Mouse (Mus musculus) thymus, adult 18-20 months (tissue): ENCODE measurements around the gene Hspa1a.
"Not testable (repeated sequence)": the region's sequence is repeated elsewhere in the genome, so short reads cannot be mapped to it uniquely, and the experiment has no call there.

ENCODE experiments used
- DNase-seq, 2 experiments: peaks; one replicate each; pipeline ENCODE4 v3.0.0; 2022; ENCODE audit warnings: mixed read lengths in 2 of 2

Gene Hspa1a

DNA sequence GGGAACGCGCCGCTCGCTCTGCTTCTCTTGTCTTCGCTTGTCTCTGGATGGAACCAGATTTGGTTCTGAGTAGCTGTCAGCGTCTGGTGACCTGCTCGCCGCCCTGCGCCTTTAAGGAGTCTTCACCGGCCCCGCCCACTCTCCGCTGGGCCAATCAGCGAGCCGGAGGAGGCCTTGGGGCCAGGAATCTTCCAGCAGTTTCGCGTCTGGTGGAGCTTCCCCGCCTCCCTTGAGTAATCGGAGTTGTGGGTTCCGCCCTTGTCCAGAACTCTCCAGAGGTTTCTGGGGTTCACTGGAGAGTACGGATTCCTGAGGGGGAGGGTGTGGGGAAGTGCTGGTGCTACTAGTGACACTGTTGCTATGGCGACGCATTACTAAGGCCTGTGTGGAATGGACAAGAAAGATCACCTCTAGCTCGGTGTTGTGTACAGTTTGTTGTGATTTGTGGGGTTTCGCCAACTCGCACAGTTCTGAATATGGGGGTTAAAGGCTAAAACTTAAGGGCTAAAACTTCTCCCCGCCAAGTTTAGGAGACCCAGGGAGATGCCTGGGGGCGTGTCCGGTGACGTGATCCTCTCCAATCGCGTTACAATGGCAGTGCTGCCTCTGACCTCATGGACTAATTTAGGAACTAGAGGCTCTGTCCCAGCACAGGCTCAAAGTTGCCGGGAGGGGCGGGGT, at the start of gene Hspa1a, which contains the start of gene Hspa1l:
Gene Hspa1a, minus strand, starts transcription at position 88 of the 681 bp plus-strand sequence.
Gene Hspa1l, plus strand, starts transcription at position 635 of the 681 bp plus-strand sequence.
- peak; percentile 50 to 65 for DNase-seq

DNA sequence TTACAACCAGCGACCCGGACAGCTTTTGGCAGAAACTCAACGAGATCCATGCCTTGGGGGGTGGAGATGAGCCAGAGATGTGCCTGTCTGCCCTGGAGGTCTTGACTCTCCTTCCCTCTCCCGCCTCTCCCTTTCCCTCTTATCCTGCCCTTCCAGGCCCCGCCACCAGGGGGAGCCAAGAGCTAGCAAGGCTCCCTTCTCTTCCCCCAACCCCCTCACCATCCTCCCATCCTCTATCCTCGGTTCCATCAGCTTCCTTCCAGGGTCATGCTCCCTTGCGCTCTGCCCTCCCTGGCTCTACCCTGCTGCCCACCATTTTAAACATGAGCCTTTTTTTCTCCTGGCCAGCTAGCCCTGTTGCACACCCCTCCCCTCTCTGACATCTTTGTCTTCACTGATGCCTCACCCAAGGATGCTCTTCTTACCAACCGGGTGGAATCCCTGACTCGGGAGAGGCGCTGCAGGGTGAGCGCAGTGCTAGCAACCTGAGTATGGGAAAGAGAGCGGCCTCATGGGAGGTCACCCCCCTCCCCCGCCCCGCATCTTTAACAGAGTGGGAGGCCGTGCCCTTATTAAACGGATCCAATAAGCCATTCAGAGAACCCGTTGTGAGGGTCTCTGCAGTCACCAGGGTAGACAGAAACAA, 49.3 kb upstream of the Hspa1a start:
- peak; percentile 71 to 77 for DNase-seq

DNA sequence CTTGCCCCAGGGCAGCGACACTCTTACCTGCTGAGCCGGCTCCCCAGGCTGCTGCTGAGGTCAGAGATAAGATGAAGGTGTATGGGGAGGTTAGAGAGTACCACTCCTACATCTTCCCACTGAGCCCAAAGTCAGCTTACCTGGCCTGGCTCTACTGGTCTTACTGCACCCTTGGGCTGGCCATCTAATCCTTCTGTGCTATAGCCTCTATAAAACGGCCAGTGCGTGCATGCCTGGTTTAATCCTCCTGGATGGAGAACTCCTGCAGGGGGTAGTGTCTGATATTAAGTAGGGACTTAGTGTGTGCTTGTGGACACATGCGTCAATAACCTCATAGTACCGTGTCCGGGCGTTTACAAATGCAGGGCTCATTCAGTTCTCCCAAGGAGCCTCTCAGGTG, 48.6 kb upstream of the Hspa1a start:
- DNase-seq: no peak

DNA sequence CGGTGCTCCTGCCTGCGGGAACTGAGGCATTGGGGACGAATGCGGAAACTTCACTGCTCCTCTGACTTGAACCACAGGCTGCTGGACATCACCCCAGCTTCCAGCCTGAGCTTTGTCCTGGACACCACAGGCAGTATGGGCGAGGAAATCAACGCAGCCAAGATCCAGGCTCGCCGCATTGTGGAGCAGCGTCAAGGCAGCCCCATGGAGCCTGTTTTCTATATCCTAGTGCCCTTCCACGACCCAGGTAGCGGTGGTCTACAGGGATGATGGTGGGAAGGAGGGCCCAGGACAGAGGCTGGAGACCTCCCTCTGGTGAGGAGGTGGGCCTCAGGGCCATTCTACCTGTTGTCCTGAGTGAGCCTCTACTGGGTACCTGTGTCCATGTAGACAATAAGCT, 47.9 kb upstream of the Hspa1a start:
- no peak for DNase-seq

DNA sequence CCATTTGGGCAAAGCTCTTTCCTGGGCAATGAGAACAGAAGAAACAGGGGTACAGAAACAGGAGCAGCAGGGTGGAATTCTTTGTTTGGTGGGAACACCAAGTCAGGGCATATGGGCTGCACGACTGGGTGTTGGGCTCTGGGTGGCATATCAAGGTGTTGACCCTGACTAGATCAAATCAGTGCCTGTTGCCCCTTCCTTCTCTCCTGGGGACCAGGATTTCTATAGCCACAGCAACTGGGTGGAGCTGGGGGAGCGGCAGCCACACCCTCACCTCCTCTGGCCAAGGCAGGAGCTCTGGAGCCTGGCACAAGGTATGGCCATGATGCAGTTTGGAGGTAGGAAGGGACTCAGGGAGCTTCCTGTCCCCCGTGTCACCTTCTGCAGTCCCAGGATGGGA, 46.2 kb upstream of the Hspa1a start:
- no peak for DNase-seq

DNA sequence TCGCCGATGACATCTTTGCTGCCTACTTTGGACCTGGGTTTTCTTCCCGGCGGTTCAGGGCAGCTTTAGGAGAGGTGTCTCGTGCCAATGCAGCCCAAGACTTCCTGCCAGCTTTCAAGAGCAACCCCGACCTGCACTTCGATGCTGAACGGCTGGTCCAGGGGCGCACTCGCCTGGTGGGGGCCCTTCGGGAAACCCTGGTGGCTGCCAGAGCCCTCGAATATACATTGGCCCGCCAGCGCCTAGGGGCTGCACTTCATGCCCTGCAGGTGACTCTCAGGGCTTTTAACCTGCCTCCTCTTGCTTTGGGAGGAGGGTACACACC, 45.7 kb upstream of the Hspa1a start:
- DNase-seq: no peak

DNA sequence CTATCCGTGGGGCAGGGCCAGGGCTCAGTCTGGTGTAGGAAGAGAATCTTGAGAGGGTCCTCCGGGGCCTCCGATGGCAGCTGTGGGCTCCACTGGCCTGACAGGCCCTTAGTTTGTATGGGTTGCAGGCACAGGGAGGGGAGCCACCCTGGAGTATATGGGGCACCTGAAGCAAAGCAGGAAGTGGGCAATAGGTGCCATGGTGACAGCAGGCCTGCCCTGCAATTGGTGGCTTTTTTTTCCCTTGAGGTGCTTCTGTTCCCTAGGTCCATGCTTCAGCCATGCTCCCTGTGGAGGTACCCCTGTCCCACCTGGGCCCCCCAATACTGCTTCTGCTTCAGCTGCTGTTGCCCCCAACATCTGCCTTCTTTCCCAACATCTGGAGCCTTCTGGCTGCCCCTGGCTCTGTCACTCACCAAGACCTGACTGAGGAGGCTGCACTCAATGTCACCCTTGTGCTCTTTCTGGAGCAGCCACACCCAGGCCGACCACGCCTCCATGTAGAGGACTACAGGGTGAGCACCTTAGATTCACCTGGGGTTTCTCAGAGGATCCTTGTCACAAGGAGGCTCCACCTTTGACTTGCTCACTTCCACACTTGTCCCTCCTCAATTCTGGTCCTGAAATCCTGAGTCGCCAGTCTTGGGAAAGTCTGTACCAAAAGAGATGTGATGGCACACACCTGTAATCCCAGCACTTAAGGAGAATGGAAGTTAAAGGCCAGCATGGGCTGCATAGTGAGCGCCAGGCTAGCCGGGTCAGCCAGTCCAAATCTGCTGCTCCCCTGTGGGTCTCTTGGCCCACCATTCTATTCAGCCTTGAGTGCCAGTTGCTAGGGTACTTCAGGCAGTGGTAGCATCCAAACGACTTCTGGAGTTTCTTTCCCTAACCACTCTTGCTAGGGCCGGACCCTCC, 45.1 kb upstream of the Hspa1a start:
- no peak for DNase-seq

DNA sequence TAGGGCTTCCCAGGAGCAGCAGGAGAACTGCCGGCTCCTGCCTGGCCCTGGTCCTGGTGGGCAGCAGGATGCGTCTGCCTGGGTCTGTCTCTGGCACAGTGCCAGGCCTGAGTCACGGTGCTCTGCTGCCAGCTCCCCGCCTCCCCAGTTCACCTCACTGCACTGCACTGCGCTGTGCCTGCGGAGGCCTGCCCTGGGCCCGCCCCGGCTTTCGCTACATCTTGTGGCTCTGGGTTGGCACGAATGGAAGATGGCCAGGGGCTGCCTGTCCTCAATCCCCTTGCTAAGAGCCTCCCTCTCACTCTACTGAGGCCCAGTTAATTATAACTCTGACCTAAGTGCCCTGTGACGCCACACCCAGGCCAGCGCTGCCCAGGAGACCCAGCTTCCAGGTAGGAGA, 44.4 kb upstream of the Hspa1a start, which contains the start of gene Vwa7:
Gene Vwa7, plus strand, starts transcription at position 204 of the 400 bp plus-strand sequence.
- DNase-seq: no peak

DNA sequence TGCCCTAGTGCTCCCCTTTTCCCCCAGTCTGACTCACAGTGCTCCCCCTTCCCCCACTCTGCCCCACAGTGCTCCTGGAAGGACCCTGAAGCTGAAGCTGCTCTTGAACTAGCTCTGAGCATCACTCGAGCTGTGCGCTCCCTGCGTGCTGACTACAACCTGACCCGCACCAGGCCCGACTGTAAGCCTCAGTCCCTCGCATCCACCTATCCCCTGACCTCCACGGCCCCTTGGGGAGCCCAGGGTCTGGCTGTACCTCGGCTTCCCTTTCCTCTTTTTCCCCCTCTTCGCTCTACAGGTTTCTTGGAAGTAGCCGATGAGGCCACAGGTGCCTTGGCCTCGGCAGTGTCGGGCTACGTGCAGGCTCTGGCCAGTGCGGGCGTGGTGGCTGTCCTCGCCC, 43.3 kb upstream of the Hspa1a start:
- DNase-seq: no peak

DNA sequence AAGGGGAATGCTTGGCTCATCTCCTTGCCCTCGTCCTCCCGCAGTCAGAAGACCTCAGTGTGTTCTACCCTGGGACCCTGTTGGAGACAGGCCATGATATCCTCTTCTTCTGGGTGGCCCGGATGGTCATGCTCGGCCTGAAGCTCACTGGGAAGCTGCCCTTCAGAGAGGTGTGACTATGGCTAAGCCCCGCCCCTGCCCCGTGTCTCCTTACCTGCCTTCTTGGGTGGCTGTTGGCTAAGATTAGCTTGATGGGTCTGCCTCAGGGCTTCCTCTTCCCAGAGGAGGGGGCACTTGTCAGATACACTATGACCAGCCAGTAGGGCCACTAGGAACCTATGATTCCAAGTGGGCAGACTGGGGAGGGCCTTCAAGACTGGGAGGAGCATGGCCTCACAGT, 41.3 kb upstream of the Hspa1a start:
- no peak for DNase-seq

DNA sequence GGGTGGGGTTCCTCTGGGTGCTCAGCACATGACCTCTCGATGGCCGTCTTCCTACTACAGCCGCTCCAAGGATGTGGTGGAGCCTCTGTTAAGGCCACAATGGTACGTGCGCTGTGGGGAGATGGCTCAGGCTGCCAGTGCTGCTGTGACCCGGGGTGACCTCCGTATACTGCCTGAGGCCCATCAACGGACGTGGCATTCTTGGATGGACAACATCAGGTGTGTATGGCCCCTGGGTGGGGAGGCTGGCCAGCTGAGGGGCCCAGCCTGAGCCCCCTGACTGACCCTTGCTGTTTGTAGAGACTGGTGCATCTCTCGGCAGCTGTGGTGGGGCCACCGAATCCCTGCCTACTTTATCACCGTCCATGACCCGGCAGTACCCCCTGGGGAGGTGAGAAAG, 40.5 kb upstream of the Hspa1a start:
- no peak for DNase-seq

DNA sequence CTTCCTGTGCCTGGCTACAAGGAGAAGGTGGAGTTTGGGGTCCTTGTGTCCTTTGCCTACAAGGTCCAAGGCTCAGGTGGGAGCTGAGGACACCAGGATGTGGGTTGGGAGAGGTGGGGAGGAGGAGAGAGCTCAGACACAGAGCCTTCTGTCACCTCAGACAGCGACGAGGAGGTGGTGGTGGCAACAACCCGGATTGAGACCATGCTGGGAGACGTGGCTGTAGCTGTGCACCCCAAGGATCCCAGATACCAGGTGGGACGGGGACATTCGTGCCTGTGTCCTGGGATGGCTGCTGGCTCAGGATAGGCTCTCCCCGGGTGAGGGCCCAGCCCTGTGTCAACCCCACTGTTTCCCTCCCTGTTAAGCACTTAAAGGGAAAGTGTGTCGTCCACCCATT, 39.5 kb upstream of the Hspa1a start:
- no peak for DNase-seq

DNA sequence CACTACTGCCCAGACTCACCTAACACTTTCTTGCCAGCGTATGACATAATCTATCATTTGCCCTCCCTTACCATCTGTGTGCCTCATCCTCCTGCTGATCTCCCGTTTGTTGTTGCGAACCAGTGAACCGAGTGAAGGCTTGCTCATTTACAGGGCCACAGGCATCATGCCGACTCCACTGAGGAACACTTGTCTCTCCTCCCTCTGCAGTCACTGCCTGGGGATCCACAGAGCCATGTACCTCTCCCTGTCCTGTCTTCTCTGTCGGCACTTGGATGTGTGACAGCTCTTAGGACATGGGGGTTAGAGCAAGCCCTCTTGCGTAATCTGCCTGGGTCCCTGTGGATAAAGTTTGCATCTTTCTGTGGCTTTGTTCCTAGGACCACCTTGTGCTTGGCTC, 37.6 kb upstream of the Hspa1a start:
- no peak for DNase-seq

DNA sequence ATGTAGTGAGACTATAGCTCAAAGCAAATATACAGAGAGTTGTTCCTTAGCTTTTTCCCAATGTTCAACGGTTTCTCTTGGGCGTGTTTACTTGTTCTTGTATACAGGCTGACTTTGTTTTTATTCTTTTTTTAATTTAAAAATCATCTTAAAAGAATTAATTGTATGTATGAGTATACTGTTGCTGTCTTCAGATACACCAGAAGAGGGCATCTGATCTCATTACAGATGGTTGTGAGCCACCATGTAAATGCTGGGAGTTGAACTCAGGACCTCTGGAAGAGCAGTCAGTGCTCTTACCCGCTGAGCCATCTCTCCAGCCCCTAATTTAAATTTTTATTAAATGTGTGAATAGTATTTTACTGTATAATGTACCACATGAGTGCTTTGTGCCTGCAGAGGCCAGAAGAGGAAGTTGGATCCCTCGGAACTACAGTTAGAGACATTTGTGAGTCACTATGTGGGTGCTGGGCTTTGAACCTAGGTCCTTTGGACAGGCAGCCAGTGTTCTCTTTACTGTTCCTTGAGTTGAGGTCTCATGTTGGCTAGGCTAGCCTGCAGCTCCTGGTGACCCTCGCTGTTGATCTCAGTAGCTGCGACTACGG, 35.5 kb upstream of the Hspa1a start:
- DNase-seq: no peak

DNA sequence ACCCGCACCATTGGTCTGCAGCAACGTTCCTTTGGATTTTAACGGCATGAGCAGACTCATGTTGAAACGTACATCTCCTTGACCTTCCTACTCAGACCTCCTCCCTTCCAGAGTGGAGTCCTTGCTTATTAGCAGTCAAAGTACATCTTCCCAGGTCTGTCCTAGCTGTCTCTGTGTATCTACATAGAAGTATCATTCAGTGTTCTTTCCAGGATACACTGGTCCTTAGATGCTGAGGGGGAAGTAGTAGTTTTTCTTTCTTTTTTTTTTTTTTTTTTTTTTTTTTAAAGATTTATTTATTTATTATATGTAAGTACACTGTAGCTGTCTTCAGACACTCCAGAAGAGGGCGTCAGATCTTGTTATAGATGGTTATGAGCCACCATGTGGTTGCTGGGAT, 33.9 kb upstream of the Hspa1a start:
- DNase-seq: not testable (repeated sequence)

DNA sequence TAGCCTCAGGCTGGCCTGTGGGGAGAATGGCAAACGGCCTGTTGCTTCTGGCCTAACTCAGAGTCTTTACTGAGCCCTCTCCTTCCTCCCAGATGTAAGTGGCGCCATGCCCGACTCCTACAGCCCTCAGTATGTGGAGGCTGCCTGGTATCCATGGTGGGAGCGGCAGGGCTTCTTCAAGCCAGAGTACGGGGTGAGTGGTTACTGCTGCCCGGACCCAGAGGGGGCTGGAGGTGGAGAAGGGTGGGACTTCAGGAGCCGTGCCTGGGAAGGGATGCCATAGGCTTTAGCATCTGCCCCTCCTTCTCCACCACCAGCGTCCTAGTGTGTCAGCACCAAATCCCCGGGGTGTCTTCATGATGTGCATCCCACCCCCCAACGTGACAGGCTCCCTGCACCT, 33.2 kb upstream of the Hspa1a start:
- DNase-seq: no peak

DNA sequence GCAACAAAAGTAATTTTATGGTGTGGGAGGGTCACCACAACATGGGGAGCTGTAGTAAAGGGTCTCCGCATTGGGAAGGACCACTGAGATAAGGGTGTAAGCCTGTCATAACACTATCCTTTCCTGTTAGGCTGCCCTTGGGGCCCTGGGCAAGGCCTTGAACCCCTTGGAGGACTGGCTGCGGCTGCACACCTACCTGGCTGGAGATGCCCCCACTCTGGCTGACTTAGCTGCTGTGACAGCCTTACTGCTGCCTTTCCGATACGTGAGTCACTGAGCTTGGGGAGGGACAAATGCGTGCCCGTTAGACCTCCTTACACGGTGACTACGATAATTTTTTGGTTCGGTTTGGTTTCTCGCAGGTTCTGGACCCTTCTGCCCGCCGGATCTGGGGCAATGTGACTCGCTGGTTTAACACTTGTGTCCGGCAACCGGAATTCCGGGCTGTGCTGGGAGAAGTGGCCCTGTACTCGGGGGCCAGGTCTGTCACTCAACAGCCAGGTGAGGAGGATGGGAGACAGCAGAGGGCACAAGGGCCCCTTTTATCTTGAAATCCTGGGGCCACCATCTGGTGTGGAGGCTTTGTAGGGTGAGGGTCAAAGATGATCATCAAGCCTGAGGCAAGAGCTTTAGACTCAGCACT, 32.2 kb upstream of the Hspa1a start:
- DNase-seq: no peak

DNA sequence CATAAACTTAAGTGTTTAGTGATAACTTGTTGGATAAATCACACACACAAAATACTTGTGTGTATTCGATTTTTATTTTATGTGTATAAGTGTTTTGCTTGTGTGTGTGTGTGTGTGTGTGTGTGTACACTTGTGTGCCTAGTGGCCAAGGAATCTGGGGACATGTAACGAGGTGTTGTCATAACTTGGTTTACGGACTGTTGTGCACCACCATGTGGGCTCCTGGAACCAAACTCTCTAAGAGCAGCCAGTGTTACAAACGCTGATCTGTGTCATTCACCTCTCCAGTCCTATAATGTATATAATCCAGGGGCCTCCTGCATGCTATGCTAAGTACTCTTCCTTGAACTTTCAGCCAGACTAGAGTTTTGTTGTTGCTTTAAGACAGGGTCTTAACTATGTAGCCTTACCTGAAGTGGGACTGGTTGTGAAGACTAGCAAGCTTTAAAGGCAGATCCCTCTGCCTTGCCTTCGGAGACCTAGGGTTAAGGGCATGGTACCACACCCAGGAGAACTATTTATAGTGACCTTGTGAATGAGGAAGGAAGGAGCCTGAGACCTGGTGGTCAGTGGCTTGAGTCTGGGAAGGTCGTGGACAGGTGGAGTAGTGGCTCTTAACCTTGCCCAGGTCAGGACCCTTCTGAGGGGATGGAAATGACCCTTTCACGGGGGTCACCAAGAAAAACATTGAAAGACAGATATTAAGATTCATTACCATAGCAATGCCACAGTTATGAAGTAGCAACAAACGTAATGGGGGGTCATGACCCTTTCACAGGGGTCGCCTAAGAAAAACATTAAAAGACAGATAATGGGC, 31.3 kb upstream of the Hspa1a start:
- no peak for DNase-seq

DNA sequence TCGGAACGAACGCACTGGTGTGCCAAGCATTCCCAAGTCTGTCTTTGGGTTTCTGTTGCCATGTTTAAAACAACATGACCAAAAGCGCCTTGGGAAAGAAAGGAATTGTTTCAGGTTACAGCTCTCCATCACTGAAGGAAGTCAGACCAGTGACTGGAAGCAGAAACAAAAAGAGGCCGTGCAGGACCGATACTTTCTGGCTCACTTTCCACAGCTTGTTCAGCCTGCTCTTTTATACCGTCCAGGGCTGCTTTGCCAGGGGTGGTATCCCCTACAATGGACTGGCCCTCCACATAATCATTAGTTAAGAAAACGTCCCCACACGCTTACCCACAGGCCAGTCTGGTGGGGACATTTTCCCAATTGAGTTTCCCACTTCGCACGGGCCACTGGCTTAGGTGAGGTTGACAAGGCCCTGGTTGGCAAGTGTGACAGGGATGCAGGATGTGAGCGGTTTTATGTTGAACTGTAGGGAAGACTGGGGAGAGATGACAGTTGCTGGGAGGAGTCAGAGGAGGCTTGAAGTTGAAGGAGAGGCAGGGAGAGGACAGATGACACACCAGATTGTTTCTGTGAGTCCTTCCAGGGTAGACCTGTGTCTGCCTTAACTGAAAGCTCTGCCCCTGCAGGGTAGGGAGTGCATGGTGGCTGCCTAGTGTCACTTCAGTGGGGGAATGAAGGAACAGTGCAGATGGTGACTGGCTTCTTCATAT, 30.4 kb upstream of the Hspa1a start:
- no peak for DNase-seq

DNA sequence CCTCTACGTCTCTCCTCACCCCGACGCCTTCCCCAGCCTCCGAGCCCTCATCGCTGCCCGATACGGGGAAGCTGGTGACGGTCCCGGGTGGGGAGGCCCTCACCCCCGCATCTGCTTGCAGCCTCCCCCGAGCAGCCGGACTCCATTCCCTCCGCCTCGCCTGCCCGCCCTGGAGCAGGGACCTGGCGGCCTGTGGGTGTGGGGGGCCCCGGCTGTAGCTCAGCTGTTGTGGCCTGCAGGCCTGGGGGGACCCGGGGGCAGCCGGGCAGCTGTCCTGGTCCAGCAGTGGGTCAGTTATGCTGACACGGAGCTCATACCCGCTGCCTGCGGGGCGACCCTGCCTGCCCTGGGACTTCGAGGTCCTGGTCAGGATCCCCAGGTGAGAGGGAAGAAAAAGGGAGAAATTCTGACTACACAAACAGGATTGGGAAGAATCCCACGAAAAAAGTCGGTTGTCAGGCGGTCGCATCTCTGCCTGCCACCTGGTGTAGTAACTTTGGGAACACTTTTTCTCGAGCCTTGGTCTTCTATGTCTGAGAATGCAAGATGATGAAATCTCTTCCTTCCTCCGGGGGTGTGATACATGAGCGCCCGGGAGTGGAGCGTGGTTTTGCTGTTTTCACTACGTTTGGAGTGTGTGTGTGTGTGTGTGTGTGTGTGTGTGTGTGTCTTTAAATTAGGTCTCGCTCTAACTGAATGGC, 29.6 kb upstream of the Hspa1a start:
- DNase-seq: no peak
